Mouse (Mus musculus): ENCODE results near the gene Rab6b. TPM values are rescaled to one million over a fixed set of nuclear protein-coding genes. Genes with fewer than 3 reads are reported as not detected.
A peak's percentile ranks its signal among the peaks of the same experiment; 100 is the strongest.

The Rab6b gene
- total and polyA plus RNA-seq, 2 experiments from 2014 or later: 133 to 145 TPM

DNA sequence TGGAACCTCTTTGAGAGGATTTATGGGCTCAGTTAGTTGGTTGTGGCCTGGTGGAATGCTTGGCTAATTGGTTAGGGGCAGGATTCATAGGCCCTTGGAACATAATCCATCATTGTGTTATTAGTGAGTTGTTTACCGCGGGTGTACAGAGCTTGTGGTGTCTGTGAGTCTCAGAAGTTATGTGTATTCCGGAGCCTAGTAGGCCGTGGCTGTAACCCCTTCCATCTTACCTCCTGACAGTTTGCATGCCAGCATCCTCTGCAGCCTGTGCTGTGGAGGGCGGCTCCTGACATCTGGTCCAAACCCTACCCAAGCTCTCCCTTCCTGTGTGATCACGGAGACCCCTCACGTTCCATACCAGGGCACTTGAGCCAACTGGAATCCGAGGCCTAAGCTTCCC lies 2.7 kb downstream of the Rab6b start:
- H3K36me3 ChIP-seq (ENCODE audit: insufficient read depth): 0 out of 2 replicates have a peak, but pooled peaks cover 1% of the 10 kb centered on the region
- H3K4me2 ChIP-seq (ENCODE audit: low read depth): peak overlapping the region; percentile 79; the same call in 1 of the 2 replicates
- H3K27me3 ChIP-seq (ENCODE audit: insufficient read depth, low read length): no peaks in the 10 kb centered on the region
- peaks cover 15% of the 10 kb centered on the region for H3K4me1 ChIP-seq (ENCODE audit: insufficient read depth)
- ATAC-seq (no peak), DNase-seq (no peak)
- TF ChIP-seq CTCF (IDR thresholded peaks at IDR 0.05; ENCODE audit: low read depth): no peak
- WGBS: 82% methylated on average over 8 of the region's 8 CpGs
- H3K9ac ChIP-seq: no peak overlapping the region
- H3K9me3 ChIP-seq (ENCODE audit: low read length): no peaks in the 10 kb centered on the region
- no peak overlapping the region for H3K4me3 ChIP-seq (ENCODE audit: low read depth, low read length)
- H3K27ac ChIP-seq (ENCODE audit: low read depth, low read length): no peak overlapping the region

DNA sequence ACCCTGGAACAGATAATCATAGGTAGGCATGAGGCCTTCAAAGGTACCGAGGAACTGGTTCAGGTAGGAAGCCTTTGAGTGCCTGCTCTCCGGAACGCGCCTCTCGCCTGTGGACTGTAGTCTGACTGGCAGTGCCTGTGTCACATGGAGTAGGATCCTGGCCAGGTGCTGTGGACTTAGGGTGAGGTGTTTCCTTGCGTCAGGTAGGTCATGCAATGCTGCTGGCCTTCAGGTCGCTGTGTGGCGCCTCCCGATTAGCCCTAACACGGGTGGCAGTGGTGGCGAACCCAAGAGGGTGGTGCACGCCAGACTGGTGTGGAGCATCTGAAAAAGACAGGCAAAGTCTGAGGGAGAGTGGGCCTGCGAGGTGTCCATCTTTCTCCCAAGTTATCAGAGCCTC lies 3.3 kb downstream of the Rab6b start:
- no peak overlapping the region for H3K9ac ChIP-seq
- no peak overlapping the region for H3K4me2 ChIP-seq (ENCODE audit: low read depth)
- no peak for TF ChIP-seq CTCF (IDR thresholded peaks at IDR 0.05; ENCODE audit: low read depth)
- H3K27ac ChIP-seq (ENCODE audit: low read depth, low read length): no peak overlapping the region
- H3K36me3 ChIP-seq (ENCODE audit: insufficient read depth): 0 out of 2 replicates have a peak, but pooled peaks cover 2% of the 10 kb centered on the region
- no peaks in the 10 kb centered on the region for H3K27me3 ChIP-seq (ENCODE audit: insufficient read depth, low read length)
- ATAC-seq (no peak), DNase-seq (no peak)
- H3K4me1 ChIP-seq (ENCODE audit: insufficient read depth): peaks cover 12% of the 10 kb centered on the region
- H3K4me3 ChIP-seq (ENCODE audit: low read depth, low read length): no peak overlapping the region
- H3K9me3 ChIP-seq (ENCODE audit: low read length): no peaks in the 10 kb centered on the region
- 91% methylated on average over 13 of the region's 13 CpGs for WGBS

DNA sequence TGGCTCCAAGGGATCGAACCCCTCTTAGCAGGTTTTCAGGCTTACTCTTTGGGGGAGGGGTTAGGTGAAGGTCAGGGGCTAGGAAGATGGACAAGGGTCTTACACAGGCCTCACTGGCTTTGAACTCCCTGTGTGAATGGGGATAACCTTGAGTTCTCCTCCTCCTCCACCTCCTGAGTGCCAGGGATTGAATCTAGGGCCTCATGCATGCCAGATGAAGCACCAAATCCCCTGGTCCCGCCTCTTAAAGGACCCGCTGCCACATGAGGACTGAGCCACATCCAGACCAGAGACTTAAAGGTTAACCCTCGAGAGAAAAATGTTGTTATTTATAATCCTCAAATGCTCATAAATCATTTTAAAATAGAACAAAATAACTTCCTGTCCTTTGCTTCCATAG lies 5.4 kb downstream of the Rab6b start:
- Histone ChIP-seq H3K36me3 (ENCODE audit: insufficient read depth) (peaks cover 2% of the 10 kb centered on the region; the same call in 1 of the 2 replicates), H3K9me3 (ENCODE audit: low read length) (no peaks in the 10 kb centered on the region), H3K4me3 (ENCODE audit: low read depth, low read length) (no peak overlapping the region), H3K27me3 (ENCODE audit: insufficient read depth, low read length) (no peaks in the 10 kb centered on the region), H3K27ac (ENCODE audit: low read depth, low read length) (no peak overlapping the region), H3K4me1 (ENCODE audit: insufficient read depth) (peaks cover 9% of the 10 kb centered on the region), H3K4me2 (ENCODE audit: low read depth) (no peak overlapping the region), H3K9ac (no peak overlapping the region)
- 88% methylated on average over 4 of the region's 4 CpGs for WGBS
- no peak for ATAC-seq
- DNase-seq: no peak
- no peak for TF ChIP-seq CTCF (IDR thresholded peaks at IDR 0.05; ENCODE audit: low read depth)

DNA sequence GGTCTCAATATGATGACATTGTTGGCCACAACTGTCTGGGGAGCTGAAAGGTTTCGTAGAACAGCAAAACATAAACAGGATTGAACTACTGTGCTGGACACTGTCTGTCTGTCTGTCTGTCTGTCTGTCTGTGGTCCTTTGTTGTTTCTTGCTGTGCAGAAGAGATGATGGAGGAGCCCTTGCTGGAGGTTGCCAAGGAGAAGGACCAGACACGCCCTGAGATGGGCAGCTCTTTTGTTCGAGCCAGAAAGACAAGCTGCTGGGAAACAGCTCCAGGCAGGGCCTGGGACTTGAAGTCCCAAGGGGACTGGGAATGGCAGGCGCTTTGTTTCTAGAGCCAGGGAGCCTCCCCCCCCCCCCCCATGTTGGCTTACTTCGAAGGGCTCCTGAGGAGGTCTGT lies 5.9 kb downstream of the Rab6b start:
- H3K4me1 ChIP-seq (ENCODE audit: insufficient read depth): peaks cover 9% of the 10 kb centered on the region
- 38% methylated on average over 5 of the region's 5 CpGs for WGBS
- ATAC-seq (no peak), DNase-seq (no peak)
- no peak overlapping the region for H3K4me2 ChIP-seq (ENCODE audit: low read depth)
- H3K9me3 ChIP-seq (ENCODE audit: low read length): no peaks in the 10 kb centered on the region
- H3K9ac ChIP-seq: no peak overlapping the region
- no peak for TF ChIP-seq CTCF (IDR thresholded peaks at IDR 0.05; ENCODE audit: low read depth)
- H3K4me3 ChIP-seq (ENCODE audit: low read depth, low read length): no peak overlapping the region
- no peaks in the 10 kb centered on the region for H3K27me3 ChIP-seq (ENCODE audit: insufficient read depth, low read length)
- no peak overlapping the region for H3K27ac ChIP-seq (ENCODE audit: low read depth, low read length)
- H3K36me3 ChIP-seq (ENCODE audit: insufficient read depth): peaks cover 2% of the 10 kb centered on the region; the same call in 1 of the 2 replicates

DNA sequence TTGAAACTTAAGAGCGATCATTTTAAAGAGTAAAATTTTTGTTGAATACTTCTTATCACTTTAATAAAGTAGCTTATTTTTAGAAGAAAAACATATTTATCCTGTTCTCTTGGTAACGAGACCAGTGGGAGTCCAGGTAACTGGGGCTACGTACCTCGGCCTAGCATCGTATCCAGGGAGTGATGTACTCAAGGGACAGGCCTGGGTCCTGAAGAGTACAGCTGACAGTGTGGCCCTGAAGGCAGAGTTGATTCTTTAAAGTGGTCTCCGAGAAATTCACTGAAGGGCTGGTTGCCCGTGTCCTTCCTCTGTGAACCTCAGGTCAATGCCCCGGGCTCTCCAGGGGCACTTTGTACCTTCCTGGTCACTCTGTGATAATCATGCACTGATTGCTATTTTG lies 6.4 kb downstream of the Rab6b start:
- no peak overlapping the region for H3K9ac ChIP-seq
- no peak for TF ChIP-seq CTCF (IDR thresholded peaks at IDR 0.05; ENCODE audit: low read depth)
- ATAC-seq: no peak
- no peak overlapping the region for H3K4me2 ChIP-seq (ENCODE audit: low read depth)
- DNase-seq: no peak
- H3K36me3 ChIP-seq (ENCODE audit: insufficient read depth): peaks cover 2% of the 10 kb centered on the region; the same call in 1 of the 2 replicates
- H3K27ac ChIP-seq (ENCODE audit: low read depth, low read length): no peak overlapping the region
- no peaks in the 10 kb centered on the region for H3K9me3 ChIP-seq (ENCODE audit: low read length)
- H3K4me3 ChIP-seq (ENCODE audit: low read depth, low read length): no peak overlapping the region
- WGBS: 84% methylated on average over 8 of the region's 8 CpGs
- no peaks in the 10 kb centered on the region for H3K27me3 ChIP-seq (ENCODE audit: insufficient read depth, low read length)
- peaks cover 9% of the 10 kb centered on the region for H3K4me1 ChIP-seq (ENCODE audit: insufficient read depth)

DNA sequence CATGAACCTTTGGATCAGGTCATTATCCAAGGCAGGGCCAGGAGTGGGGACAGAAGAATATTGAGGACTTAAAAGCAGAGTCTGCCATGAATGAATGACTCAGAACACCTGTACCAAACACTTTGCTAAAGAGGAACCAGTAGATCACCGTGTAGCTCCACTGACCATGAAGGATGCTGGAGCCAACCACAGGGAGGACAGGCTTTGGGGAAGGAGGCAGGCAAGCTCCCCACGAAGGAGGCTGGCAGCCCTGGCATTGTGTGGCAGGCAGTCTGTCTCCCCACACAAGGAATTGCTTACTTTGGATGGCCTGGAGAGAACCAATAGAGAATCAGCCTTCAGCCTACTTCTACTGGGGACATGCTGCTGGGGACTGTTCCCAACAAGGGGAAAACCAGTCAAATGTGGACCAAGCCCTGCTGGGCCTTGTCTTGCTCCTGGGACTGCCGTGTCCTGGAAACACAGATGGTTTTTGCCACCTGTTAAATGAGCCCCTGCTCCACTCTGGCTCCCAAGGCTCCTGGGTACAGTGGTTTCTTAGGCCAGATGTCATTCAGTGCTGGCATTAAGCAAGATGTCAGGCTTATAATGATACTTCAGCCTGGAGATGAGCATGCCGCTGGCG lies 7.2 kb downstream of the Rab6b start:
- WGBS: 83% methylated on average over 5 of the region's 5 CpGs

DNA sequence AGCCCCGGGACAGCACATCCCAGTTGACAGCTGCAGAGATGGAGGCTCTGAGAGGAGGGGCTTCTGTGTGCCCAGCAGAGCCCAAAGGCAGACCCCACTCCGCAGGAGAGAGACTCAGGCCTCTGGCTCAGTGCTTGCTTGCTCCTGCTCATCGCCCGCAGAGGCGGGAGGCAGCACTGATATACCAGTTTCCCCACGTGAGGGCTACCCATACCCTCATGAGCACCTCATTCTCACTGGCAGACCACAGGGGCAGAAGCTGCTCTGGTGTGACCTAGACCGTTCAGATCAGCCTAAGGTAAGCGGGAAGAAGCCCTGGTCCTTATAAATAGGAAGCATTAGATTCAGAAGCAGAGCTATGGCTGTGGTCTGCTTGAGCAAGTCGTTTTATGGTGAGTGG lies 8.2 kb downstream of the Rab6b start:
- Histone ChIP-seq H3K9me3 (ENCODE audit: low read length) (no peaks in the 10 kb centered on the region), H3K36me3 (ENCODE audit: insufficient read depth) (peaks cover 2% of the 10 kb centered on the region; the same call in 1 of the 2 replicates), H3K4me3 (ENCODE audit: low read depth, low read length) (no peak overlapping the region), H3K27ac (ENCODE audit: low read depth, low read length) (no peak overlapping the region), H3K27me3 (ENCODE audit: insufficient read depth, low read length) (no peaks in the 10 kb centered on the region), H3K4me1 (ENCODE audit: insufficient read depth) (no peaks in the 10 kb centered on the region), H3K9ac (no peak overlapping the region), H3K4me2 (ENCODE audit: low read depth) (no peak overlapping the region)
- DNase-seq (no peak), ATAC-seq (no peak)
- WGBS: 86% methylated on average over 9 of the region's 9 CpGs
- TF ChIP-seq CTCF (IDR thresholded peaks at IDR 0.05; ENCODE audit: low read depth): no peak

More for the DNA sequence above, 7.2 kb downstream of the Rab6b start:
- Histone ChIP-seq H3K36me3 (ENCODE audit: insufficient read depth) (peaks cover 2% of the 10 kb centered on the region; the same call in 1 of the 2 replicates), H3K9ac (no peak overlapping the region), H3K4me3 (ENCODE audit: low read depth, low read length) (no peak overlapping the region), H3K9me3 (ENCODE audit: low read length) (no peaks in the 10 kb centered on the region), H3K4me1 (ENCODE audit: insufficient read depth) (peaks cover 4% of the 10 kb centered on the region; the same call in 1 of the 2 replicates), H3K4me2 (ENCODE audit: low read depth) (no peak overlapping the region), H3K27ac (ENCODE audit: low read depth, low read length) (no peak overlapping the region), H3K27me3 (ENCODE audit: insufficient read depth, low read length) (no peaks in the 10 kb centered on the region)
- ATAC-seq: no peak
- DNase-seq: no peak
- no peak for TF ChIP-seq CTCF (IDR thresholded peaks at IDR 0.05; ENCODE audit: low read depth)
